Mouse (Mus musculus): ENCODE results near the gene Fam129b. TPM values are rescaled to one million over a fixed set of nuclear protein-coding genes. Genes with fewer than 3 reads are reported as not detected.

The Fam129b gene
- polyA plus RNA-seq, 1 experiment: 22.9 TPM

DNA sequence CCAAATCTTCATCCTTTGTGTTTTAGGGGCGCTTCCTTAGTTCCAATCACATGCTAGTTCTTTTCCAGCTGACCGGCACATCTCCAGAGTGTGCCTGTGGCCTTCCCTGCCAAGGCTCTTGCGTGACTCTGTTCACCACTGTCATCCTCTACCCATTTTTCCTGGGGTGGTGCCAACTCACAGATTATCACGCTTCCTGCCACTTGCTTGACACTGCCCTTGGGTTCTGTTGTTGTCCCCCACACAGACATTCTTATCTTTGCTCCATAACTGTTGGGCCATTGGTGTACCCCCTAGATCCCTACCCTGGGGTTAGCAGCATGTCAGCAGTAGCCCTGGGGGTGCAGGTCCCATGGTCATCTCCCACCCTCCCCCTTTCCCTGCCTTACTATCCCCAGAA lies 27.6 kb downstream of the Fam129b start:
- no peak overlapping the region for H3K27ac ChIP-seq (ENCODE audit: control insufficient read depth, insufficient read depth, low read length)
- no peaks in the 10 kb centered on the region for H3K36me3 ChIP-seq (ENCODE audit: control insufficient read depth, insufficient read depth, low read length)
- H3K4me3 ChIP-seq (ENCODE audit: control insufficient read depth, insufficient read depth, low read length): no peak overlapping the region
- H3K27me3 ChIP-seq (ENCODE audit: control insufficient read depth, insufficient read depth, low read length): no peaks in the 10 kb centered on the region
- DNase-seq: no peak
- no peaks in the 10 kb centered on the region for H3K4me1 ChIP-seq (replicated peaks; ENCODE audit: control insufficient read depth, insufficient read depth, low read length)
- 91% methylated on average over 4 of the region's 4 CpGs for WGBS
- TF ChIP-seq POLR2A (IDR thresholded peaks at IDR 0.05; ENCODE audit: control insufficient read depth, extremely low read depth, insufficient read depth, low read length, poor library complexity) (no peak), CTCF (IDR thresholded peaks at IDR 0.05; ENCODE audit: borderline replicate concordance, control insufficient read depth, extremely low read depth, insufficient read depth, low read length, poor library complexity) (no peak)

DNA sequence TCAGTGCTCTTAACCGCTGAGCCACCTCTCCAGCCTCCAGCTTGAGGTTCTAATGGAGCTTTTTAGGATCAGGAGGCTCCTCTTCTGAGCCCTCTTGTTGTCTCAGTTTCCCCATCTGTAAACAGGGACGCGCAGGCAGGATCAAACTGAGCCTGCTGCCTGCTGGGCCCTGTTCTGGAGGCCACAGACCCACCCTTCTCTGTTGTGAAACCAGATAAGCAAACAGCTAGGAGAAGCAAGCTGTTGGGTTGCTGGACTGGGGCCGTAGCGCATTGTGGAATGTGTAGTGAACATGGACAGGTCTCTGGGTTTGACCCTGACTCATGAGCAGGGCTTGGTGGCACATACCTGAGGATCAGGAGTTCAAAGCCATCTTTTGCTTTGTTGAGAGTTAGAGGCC lies 28.7 kb downstream of the Fam129b start:
- no peak for DNase-seq
- no peaks in the 10 kb centered on the region for H3K27me3 ChIP-seq (ENCODE audit: control insufficient read depth, insufficient read depth, low read length)
- TF ChIP-seq POLR2A (IDR thresholded peaks at IDR 0.05; ENCODE audit: control insufficient read depth, extremely low read depth, insufficient read depth, low read length, poor library complexity) (no peak), CTCF (IDR thresholded peaks at IDR 0.05; ENCODE audit: borderline replicate concordance, control insufficient read depth, extremely low read depth, insufficient read depth, low read length, poor library complexity) (no peak)
- H3K27ac ChIP-seq (ENCODE audit: control insufficient read depth, insufficient read depth, low read length): no peak overlapping the region
- H3K36me3 ChIP-seq (ENCODE audit: control insufficient read depth, insufficient read depth, low read length): no peaks in the 10 kb centered on the region
- H3K4me1 ChIP-seq (replicated peaks; ENCODE audit: control insufficient read depth, insufficient read depth, low read length): no peaks in the 10 kb centered on the region
- H3K4me3 ChIP-seq (ENCODE audit: control insufficient read depth, insufficient read depth, low read length): no peak overlapping the region
- 97% methylated on average over 5 of the region's 5 CpGs for WGBS

DNA sequence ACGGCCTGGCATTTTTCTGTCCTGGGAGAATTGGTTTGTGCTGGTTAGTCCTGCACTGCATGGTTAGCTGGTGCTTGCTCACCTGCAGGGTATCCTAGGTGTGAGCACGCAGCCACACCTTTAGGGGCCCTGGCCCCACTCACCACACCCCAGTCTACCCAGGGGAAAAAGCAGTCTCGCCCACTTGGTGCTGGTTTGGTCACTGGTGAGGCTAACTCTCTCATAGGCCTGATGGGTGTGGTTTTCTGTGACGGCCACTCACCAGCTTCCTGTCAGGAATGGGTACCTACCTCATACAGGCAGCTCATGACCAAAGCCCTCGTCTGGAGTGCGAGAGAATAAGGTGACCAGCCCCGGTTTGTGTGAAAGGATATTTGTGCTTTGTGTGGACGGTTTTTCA lies 29.4 kb downstream of the Fam129b start:
- Histone ChIP-seq H3K36me3 (ENCODE audit: control insufficient read depth, insufficient read depth, low read length) (no peaks in the 10 kb centered on the region), H3K4me1 (replicated peaks; ENCODE audit: control insufficient read depth, insufficient read depth, low read length) (no peaks in the 10 kb centered on the region), H3K4me3 (ENCODE audit: control insufficient read depth, insufficient read depth, low read length) (no peak overlapping the region), H3K27me3 (ENCODE audit: control insufficient read depth, insufficient read depth, low read length) (no peaks in the 10 kb centered on the region), H3K27ac (ENCODE audit: control insufficient read depth, insufficient read depth, low read length) (no peak overlapping the region)
- WGBS: 93% methylated on average over 8 of the region's 8 CpGs
- no peak for TF ChIP-seq POLR2A (IDR thresholded peaks at IDR 0.05; ENCODE audit: control insufficient read depth, extremely low read depth, insufficient read depth, low read length, poor library complexity)
- no peak for TF ChIP-seq CTCF (IDR thresholded peaks at IDR 0.05; ENCODE audit: borderline replicate concordance, control insufficient read depth, extremely low read depth, insufficient read depth, low read length, poor library complexity)
- no peak for DNase-seq

GRCm38 (mm10) chr2:32907442-32907841 lies 31.5 kb downstream of the Fam129b start:
- Histone ChIP-seq H3K4me3 (ENCODE audit: control insufficient read depth, insufficient read depth, low read length) (no peak overlapping the region), H3K4me1 (replicated peaks; ENCODE audit: control insufficient read depth, insufficient read depth, low read length) (no peaks in the 10 kb centered on the region), H3K27me3 (ENCODE audit: control insufficient read depth, insufficient read depth, low read length) (no peaks in the 10 kb centered on the region), H3K27ac (ENCODE audit: control insufficient read depth, insufficient read depth, low read length) (no peak overlapping the region), H3K36me3 (ENCODE audit: control insufficient read depth, insufficient read depth, low read length) (no peaks in the 10 kb centered on the region)
- no peak for TF ChIP-seq POLR2A (IDR thresholded peaks at IDR 0.05; ENCODE audit: control insufficient read depth, extremely low read depth, insufficient read depth, low read length, poor library complexity)
- no peak for TF ChIP-seq CTCF (IDR thresholded peaks at IDR 0.05; ENCODE audit: borderline replicate concordance, control insufficient read depth, extremely low read depth, insufficient read depth, low read length, poor library complexity)
- WGBS: 93% methylated on average over 8 of the region's 8 CpGs
- no peak for DNase-seq

DNA sequence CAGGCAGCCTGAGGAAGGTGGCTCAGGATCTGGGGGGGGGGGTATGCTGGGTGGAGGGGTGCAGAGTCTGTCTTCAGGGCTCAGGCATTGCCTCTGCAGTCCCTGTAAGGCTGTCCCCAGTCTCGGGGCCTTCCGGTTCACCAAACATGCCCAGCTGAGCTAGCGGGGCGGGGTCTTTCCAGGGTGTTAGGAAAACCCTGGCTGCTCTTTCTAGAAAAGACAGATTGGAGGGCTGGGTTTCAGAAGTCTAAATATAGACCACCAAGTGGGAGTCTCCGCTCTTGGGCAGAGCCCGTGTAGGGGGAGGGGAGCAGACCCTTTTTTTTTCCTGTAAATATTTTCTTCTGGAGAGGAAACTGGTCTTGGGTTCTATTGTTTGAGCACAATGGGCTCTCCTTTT lies 32.4 kb downstream of the Fam129b start:
- TF ChIP-seq CTCF (IDR thresholded peaks at IDR 0.05; ENCODE audit: borderline replicate concordance, control insufficient read depth, extremely low read depth, insufficient read depth, low read length, poor library complexity): no peak
- Histone ChIP-seq H3K27ac (ENCODE audit: control insufficient read depth, insufficient read depth, low read length) (no peak overlapping the region), H3K4me1 (replicated peaks; ENCODE audit: control insufficient read depth, insufficient read depth, low read length) (no peaks in the 10 kb centered on the region), H3K36me3 (ENCODE audit: control insufficient read depth, insufficient read depth, low read length) (no peaks in the 10 kb centered on the region), H3K4me3 (ENCODE audit: control insufficient read depth, insufficient read depth, low read length) (no peak overlapping the region), H3K27me3 (ENCODE audit: control insufficient read depth, insufficient read depth, low read length) (no peaks in the 10 kb centered on the region)
- WGBS: 93% methylated on average over 6 of the region's 6 CpGs
- no peak for DNase-seq

GRCm38 (mm10) chr2:32908796-32909195 lies 32.9 kb downstream of the Fam129b start:
- Histone ChIP-seq H3K36me3 (ENCODE audit: control insufficient read depth, insufficient read depth, low read length) (no peaks in the 10 kb centered on the region), H3K27ac (ENCODE audit: control insufficient read depth, insufficient read depth, low read length) (no peak overlapping the region), H3K27me3 (ENCODE audit: control insufficient read depth, insufficient read depth, low read length) (no peaks in the 10 kb centered on the region), H3K4me3 (ENCODE audit: control insufficient read depth, insufficient read depth, low read length) (no peak overlapping the region), H3K4me1 (replicated peaks; ENCODE audit: control insufficient read depth, insufficient read depth, low read length) (no peaks in the 10 kb centered on the region)
- no peak for TF ChIP-seq POLR2A (IDR thresholded peaks at IDR 0.05; ENCODE audit: control insufficient read depth, extremely low read depth, insufficient read depth, low read length, poor library complexity)
- TF ChIP-seq CTCF (IDR thresholded peaks at IDR 0.05; ENCODE audit: borderline replicate concordance, control insufficient read depth, extremely low read depth, insufficient read depth, low read length, poor library complexity): no peak
- WGBS: 94% methylated on average over 11 of the region's 11 CpGs
- no peak for DNase-seq

GRCm38 (mm10) chr2:32911639-32912182 lies 35.8 kb downstream of the Fam129b start:
- no peak for DNase-seq
- H3K4me3 ChIP-seq (ENCODE audit: control insufficient read depth, insufficient read depth, low read length): no peak overlapping the region
- H3K27ac ChIP-seq (ENCODE audit: control insufficient read depth, insufficient read depth, low read length): no peak overlapping the region
- H3K36me3 ChIP-seq (ENCODE audit: control insufficient read depth, insufficient read depth, low read length): no peaks in the 10 kb centered on the region
- WGBS: 93% methylated on average over 7 of the region's 7 CpGs
- H3K27me3 ChIP-seq (ENCODE audit: control insufficient read depth, insufficient read depth, low read length): no peaks in the 10 kb centered on the region
- no peaks in the 10 kb centered on the region for H3K4me1 ChIP-seq (replicated peaks; ENCODE audit: control insufficient read depth, insufficient read depth, low read length)
- no peak for TF ChIP-seq CTCF (IDR thresholded peaks at IDR 0.05; ENCODE audit: borderline replicate concordance, control insufficient read depth, extremely low read depth, insufficient read depth, low read length, poor library complexity)
- TF ChIP-seq POLR2A (IDR thresholded peaks at IDR 0.05; ENCODE audit: control insufficient read depth, extremely low read depth, insufficient read depth, low read length, poor library complexity): no peak

Measured in thymus, adult 2 months (tissue).